Mouse (Mus musculus): ENCODE measurements at regions not wholly inside any gene's neighbourhood (a gene's known extent, or its start where the extent isn't known, plus 50 kb on each side); places are given as distances from the start of the nearest gene placed in this dataset.

GRCm38 (mm10) chr2:146623052-146623451, 110.9 kb upstream of the Ralgapa2 start:
- no peak for ATAC-seq (ENCODE audit: insufficient number of reproducible peaks, low FRiP score, low TSS enrichment)

GRCm38 (mm10) chr2:146624207-146624606, 112.1 kb upstream of the Ralgapa2 start:
- no peak for ATAC-seq (ENCODE audit: insufficient number of reproducible peaks, low FRiP score, low TSS enrichment)

- ATAC-seq (ENCODE audit: insufficient number of reproducible peaks, low FRiP score, low TSS enrichment): no peak
Measured at GRCm38 (mm10) chr2:146625166-146625751, 113.1 kb upstream of the Ralgapa2 start.

GRCm38 (mm10) chr2:146626531-146626930, 114.4 kb upstream of the Ralgapa2 start:
- no peak for ATAC-seq (ENCODE audit: insufficient number of reproducible peaks, low FRiP score, low TSS enrichment)

- no peak for ATAC-seq (ENCODE audit: insufficient number of reproducible peaks, low FRiP score, low TSS enrichment)
Measured at GRCm38 (mm10) chr2:146630179-146630578, 118.0 kb upstream of the Ralgapa2 start.

GRCm38 (mm10) chr2:146631098-146631497, 119.0 kb upstream of the Ralgapa2 start:
- ATAC-seq (ENCODE audit: insufficient number of reproducible peaks, low FRiP score, low TSS enrichment): no peak

GRCm38 (mm10) chr2:146633329-146634070, 121.4 kb upstream of the Ralgapa2 start:
- no peak for ATAC-seq (ENCODE audit: insufficient number of reproducible peaks, low FRiP score, low TSS enrichment)

GRCm38 (mm10) chr2:146637573-146637972, 125.4 kb upstream of the Ralgapa2 start:
- no peak for ATAC-seq (ENCODE audit: insufficient number of reproducible peaks, low FRiP score, low TSS enrichment)

GRCm38 (mm10) chr2:146646237-146646972, 134.3 kb upstream of the Ralgapa2 start:
- no peak for ATAC-seq (ENCODE audit: insufficient number of reproducible peaks, low FRiP score, low TSS enrichment)

GRCm38 (mm10) chr2:146646973-146647282, 134.8 kb upstream of the Ralgapa2 start:
- no peak for ATAC-seq (ENCODE audit: insufficient number of reproducible peaks, low FRiP score, low TSS enrichment)

GRCm38 (mm10) chr2:146661346-146661745, 149.2 kb upstream of the Ralgapa2 start:
- no peak for ATAC-seq (ENCODE audit: insufficient number of reproducible peaks, low FRiP score, low TSS enrichment)

- no peak for ATAC-seq (ENCODE audit: insufficient number of reproducible peaks, low FRiP score, low TSS enrichment)
Measured at GRCm38 (mm10) chr2:146672761-146673160, 160.6 kb upstream of the Ralgapa2 start.

- ATAC-seq (ENCODE audit: insufficient number of reproducible peaks, low FRiP score, low TSS enrichment): no peak
Measured at GRCm38 (mm10) chr2:146681979-146682378, 169.8 kb upstream of the Ralgapa2 start.

- ATAC-seq (ENCODE audit: insufficient number of reproducible peaks, low FRiP score, low TSS enrichment): no peak
Measured at GRCm38 (mm10) chr2:146685854-146686507, 169.7 kb upstream of the Kiz start.

- no peak for ATAC-seq (ENCODE audit: insufficient number of reproducible peaks, low FRiP score, low TSS enrichment)
Measured at GRCm38 (mm10) chr2:146688544-146688943, 167.1 kb upstream of the Kiz start.

- no peak for ATAC-seq (ENCODE audit: insufficient number of reproducible peaks, low FRiP score, low TSS enrichment)
Measured at GRCm38 (mm10) chr2:146693484-146693883, 162.2 kb upstream of the Kiz start.

- ATAC-seq (ENCODE audit: insufficient number of reproducible peaks, low FRiP score, low TSS enrichment): no peak
Measured at GRCm38 (mm10) chr2:146694041-146694440, 161.6 kb upstream of the Kiz start.

- ATAC-seq (ENCODE audit: insufficient number of reproducible peaks, low FRiP score, low TSS enrichment): no peak
Measured at GRCm38 (mm10) chr2:146696277-146696676, 159.4 kb upstream of the Kiz start.

- no peak for ATAC-seq (ENCODE audit: insufficient number of reproducible peaks, low FRiP score, low TSS enrichment)
Measured at GRCm38 (mm10) chr2:146696727-146697126, 158.9 kb upstream of the Kiz start.

- no peak for ATAC-seq (ENCODE audit: insufficient number of reproducible peaks, low FRiP score, low TSS enrichment)
Measured at GRCm38 (mm10) chr2:146710676-146711075, 145.0 kb upstream of the Kiz start.

GRCm38 (mm10) chr2:146721184-146721715, 134.4 kb upstream of the Kiz start:
- ATAC-seq (ENCODE audit: insufficient number of reproducible peaks, low FRiP score, low TSS enrichment): no peak

All from cerebellum, adult (tissue).